Mouse (Mus musculus) naive thymus-derived CD4-positive, alpha-beta T cell, adult 2 months (primary cell): ENCODE data around the gene Ap2m1.
A peak's percentile ranks its signal among the peaks of the same experiment; 100 is the strongest.

Experiments used
- DNase-seq: peaks from one replicate; pipeline ENCODE4 v3.0.0-alpha.2; 2011; ENCODE audit warnings: low read depth

The Ap2m1 gene

DNA sequence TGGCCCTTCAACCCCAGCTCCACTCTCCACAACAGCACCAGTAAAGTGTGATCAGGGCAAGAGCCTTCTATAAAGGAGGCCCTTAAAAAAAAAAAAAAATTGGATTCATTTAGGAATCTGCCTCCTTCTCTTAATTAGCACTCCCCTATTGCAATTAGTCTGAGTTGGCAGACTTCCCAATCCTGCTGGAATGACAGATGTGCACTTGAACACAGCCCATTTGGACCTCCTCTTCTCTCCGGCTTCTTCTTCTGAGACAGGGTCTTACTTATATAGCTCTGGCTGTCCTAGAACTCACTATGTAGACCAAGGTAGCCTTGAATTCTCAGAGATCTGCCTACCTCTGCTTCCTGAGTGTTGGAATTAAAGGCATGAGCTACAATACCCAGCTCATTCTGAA is 5.9 kb upstream of the Ap2m1 start:
- no peak for DNase-seq

DNA sequence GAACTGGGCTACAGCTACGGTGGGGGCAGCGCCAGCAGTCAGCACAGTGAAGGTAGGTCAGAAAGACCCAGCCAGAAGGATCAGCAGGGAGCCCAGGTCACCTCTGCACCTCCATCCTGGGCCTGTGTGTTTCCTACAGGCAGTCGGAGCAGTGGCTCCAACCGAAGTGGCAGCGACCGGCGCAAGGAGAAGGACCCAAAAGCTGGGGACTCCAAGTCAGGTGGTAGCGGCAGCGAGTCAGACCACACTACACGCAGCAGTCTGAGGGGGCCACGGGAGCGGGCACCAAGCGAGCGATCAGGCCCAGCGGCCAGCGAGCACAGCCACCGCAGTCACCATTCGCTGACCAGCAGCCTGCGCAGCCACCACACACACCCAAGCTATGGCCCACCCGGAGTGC is 4.3 kb upstream of the Ap2m1 start:
- DNase-seq: no peak

DNA sequence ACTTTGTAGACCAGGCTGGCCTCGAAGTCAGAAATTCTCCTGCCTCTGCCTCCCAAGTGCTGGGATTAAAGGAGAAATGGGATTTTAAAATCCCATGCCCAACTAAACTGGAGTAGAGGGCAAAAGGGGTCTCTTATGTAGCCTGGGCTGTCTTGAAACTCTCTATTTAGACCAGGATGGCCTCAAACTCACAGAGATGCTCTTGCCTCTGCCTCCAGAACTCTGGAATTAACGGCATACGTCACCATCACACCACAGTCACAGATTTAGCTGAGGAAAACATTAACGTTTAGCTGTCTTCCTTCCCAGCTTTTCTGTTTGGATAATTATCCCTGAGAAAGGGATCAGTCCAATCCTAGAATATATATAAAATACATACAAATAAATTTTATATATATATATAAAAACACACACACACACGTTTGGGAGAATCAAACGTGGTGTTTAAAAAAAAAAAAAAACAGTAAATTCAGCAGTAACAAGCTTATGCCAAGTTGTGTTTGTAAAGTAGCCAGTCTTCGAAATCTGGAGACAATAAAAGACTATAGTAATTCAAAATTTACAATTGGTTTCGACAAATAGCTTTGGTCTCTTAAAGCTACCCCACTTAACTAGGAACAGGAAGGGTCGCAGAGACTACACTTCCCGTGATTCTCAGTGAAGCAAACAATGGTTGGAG is 522 bp upstream of the Ap2m1 start:
- DNase-seq: no peak

DNA sequence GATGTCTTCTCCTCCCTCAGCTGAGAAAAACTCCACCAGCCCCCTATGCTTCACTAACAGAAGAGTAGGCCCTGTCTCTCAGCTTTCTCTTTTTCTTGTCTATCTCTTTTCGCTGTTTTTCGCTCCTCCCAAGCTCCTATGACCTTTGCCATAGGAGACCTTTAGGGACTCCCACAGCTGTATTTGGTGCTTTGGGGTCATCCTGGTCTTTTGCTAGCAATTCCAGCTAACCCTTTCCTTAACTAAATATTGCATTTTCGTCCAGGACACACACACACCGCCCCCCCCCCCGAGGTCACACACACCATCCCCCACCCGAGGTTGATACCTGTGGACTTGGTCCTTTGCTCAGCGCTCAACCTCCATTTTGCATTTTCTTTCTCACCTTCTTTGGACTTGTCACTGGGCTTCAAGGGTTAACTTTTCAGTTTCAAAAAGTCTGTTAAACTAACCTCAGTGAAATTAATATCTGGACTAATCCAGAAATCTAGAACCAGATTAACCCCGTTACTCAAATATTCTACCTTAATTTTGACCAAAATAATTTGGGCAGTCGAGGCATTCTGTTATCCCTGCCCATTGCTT is 895 bp downstream of the Ap2m1 start:
- DNase-seq: no peak

DNA sequence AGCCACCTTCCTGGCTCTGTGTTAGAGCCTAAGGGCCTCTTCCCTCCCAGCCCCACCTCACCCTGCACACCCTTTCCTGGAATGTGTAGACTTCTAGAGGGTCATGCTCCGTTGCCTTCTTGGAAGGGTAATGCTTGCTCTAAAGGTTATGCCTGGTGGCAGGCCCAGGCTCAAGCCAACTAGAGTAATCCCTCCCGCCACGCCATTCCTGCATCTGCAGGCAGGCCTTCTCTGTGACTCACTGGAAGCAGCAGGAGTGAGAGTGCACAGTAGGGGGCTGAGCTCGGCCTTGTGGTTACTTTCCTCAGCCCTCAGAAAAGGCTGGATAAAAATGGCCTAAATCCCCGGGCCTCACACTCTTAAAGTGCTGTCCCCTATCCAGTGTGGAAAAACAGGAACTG is 1.8 kb downstream of the Ap2m1 start:
- no peak for DNase-seq

DNA sequence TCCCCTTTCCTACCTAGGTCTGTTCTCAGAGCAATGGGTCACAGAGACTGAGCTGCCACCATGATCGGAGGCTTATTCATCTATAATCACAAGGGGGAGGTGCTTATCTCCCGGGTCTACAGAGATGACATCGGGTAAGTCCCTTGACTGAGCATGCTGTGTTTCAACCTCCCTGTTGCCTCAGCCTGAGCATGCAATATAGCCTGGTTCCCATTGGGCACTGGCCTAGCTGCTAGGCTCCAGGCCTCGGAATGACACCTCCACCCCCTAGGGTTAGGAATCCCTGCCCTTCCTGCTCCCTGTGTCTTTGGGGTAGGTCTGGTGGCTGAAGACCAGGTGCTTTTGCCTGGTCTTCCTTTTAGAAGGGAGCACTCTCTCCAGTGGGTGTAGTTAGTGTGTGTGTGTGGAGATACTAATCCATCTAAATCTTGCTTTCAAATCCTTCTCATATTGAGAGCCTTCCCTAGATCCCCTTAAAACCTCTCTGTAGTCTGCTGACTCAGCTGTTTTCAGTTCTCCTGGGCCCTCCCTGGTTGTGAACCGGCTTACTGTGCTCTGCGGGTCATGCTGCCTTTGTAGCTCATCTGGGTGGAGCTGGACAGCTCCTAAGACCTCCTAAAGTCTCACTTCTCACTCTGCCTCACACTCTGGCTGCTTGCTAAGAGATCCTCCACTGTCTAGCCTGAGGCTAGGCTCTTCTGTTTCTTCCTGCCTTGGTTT is 2.5 kb downstream of the Ap2m1 start:
- no peak for DNase-seq

DNA sequence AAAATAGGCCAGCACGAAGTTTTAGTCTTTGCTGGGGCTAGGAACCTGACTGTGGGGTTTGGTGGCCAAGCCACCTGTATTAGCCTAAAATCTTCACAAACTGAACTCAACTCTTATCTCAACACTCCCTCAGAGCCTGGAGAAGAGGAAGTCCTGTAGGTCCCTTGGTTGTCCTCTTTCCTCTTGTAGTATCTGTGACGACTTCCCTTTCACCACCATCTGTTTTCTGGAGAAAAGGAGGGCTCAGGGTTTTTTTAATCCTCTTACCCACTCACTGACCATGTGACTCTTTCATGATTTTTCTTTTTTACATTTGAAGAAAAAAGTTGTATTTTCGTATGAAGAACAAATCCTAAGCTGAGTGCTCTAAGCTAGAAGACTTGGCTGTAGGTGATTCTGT is 4.4 kb downstream of the Ap2m1 start:
- DNase-seq: no peak

DNA sequence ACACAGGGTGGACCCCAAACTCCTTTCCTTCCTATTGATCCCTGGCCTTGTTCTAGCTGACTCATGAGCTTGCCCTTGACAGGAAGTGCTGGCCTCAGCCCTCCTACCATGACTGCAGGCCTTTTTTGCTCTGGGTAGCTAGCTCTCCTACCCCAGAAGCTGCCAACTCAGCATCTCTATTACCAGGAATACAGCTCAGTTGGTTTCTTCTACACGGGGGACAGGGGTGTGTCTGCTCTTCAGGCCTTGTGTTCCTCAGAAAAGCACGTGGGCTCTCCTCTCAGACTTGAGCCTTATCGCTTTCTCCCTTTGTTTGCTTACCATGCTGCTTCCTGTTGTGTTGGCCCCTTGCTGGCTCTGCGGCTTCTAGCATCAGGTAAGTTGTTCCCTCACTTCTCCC is 5.2 kb downstream of the Ap2m1 start:
- no peak for DNase-seq

DNA sequence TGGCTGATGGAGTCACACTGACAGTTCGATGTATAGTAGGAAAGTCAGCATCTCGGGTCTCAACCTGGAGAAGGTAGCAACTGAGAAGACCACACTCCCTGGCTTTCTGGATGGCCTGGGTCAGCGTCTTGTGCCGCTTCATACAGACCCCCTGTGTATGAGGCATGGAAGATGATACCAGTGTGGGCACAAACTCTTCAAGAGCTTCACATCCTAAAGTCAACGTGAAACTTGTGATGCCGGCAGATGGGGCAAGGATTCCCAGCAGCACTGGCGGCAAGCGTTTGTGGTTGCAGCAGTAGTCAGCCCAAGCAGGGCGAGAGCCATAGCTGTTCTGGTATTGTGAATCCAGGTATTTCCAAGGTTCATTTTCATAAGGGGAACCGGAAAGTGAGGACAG is 10.4 kb downstream of the Ap2m1 start:
- DNase-seq: no peak

DNA sequence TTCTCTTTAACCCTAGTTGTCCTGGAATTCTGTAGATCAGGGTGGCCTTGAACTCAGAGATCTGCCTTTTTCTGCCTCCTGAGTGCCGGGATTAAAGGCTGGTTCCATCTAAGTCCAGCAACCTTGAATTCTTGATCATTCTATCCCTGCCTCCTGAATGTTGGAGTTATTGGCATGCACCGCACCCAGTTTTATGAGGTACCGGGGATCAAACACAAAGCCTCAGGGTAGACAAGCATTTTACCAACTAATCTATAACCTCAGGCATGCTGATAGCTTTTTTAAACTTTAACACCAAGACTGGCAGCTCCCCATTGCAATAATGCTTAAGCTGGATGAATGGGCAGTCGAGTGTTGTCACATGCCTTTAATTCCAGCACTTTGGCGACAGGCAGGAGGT is 12.1 kb downstream of the Ap2m1 start:
- DNase-seq: peak; percentile 19

DNA sequence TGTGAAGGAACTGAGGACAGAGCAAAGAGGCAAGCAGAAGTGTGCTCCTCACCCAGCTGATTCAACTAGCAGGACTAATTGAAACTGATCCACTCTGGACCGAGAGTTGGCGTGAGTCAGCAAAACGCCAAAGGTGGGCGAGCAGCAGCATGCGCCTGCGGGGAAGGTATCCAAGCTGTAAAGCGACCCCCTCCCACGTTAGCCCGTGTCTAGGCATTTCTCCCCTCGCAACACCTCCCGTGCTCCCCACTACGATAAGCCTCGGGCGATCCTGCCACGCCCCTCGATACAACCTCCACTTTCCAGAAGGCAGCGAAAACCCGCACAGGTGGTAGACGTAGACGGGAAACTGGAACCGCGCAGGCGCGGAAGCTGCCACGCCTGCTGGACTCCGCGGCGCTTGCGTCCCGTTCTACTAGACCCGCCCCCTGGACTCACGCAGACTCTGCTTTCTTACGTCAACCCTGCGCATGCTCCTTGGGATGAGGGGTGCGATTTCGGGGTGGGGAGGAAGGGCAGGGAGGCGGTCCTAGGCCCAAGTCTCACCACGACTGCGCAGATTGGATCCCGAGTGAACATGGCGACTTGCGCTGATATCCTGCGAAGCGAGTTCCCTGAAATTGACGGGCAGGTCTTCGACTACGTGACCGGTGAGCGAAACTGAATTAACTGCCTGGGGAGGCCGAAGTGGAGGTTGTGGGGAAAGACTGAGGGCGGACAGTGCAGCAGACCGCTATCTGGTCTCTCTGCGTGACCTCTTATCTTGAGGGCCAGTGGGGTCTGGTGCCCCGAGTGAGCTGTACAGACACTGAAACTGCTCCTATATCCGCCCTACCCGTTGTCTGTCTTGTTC is 13.0 kb downstream of the Ap2m1 start, which contains the start of gene Abcf3:
Abcf3 (plus strand) TSS at position 482 of the 853 bp plus-strand sequence.
- peak; percentile 100 for DNase-seq

DNA sequence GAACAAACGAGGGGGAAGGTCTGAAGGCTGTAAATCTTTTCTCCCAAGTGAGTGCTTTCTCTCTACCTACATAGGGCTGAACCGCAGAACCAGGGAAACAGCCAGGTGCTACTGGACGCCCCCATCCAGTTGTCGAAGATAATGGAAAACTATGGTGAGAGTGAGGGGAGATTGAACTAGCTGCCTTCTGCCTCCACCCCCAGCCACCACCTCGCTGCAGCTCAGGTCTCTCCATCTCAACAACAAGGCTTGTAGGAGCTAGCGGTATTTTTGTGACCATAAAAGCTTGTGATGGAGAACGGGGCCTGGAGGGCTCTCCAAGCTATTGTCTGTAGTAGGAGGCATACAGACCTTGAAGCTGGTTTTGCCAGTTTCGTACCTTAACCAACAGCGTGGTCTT is 13.9 kb downstream of the Ap2m1 start:
- DNase-seq: no peak

DNA sequence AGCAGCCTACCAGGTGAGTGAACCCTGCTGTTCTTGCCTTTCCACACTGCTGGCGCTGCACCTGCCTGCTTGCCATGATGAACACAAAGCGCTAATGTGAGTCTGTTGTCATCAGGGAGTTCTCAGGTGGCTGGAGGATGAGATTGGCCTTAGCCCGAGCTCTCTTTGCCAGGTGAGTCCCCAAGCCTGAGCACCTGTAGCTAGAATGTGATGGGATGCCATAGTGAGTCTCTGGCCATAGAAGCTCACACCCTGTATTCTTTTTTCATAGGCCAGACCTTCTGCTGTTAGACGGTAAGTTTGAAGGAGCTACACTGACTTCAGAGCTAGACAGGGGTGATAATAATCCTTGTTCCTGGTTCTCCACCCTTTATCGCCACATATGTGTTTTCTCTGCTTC is 16.4 kb downstream of the Ap2m1 start:
- DNase-seq: no peak

DNA sequence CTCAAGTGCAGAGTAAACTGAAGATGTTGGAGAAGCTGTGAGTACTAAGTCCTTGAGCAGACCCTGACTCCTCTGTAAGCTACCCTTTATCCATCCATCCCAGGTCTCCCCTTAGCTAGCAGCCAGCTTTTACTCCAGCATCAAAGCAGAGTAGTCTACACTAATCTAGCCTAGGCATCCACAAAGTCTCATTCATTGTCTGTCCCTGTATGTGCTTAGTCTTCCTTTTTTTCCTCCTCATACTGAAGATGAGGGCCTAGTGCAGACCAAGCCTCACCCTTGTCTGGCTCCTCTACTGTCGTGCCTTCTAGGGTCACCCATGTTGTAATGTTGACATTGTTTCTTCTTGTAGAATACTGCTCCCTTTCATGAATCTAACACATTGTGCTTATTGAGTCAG is 17.3 kb downstream of the Ap2m1 start:
- DNase-seq: no peak

DNA sequence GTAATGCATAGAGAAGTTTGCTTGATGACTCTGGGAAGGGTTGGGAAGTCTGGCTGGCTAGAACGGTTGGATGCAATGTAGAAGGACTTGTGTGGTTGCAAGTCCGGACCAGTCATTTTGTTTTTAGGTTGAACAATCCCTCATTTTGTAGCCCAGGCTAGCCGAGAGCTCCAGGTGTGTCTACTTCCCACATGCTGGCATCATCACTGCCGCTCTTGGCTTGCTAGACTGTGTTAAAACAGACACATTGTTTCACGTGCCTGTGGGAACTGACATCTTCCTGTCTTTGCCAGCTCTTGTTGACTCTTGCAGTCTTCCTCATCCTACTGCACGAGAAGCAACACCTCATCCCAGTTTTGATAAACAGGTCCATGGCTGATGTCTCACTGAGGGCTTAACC is 19.7 kb downstream of the Ap2m1 start:
- no peak for DNase-seq

DNA sequence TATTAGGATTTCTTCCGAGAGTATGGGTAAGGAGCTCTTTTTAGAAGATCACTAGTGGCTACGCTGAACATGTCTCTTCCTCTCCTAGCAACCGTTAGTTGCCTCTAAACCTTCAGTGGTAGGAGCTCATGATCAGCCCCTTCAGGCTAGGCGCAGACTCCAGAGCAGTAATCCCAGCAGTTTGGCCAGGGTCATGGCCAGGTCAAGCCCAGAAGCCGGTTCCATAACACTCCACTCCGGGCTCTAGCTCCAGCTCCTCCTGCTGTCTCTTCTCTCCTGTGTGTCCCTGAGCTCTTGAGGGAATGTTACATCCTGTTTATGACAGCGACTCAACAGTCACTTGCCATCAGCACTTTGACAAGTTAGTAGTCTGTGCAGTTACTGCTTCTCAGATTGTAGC is 22.1 kb downstream of the Ap2m1 start:
- no peak for DNase-seq

DNA sequence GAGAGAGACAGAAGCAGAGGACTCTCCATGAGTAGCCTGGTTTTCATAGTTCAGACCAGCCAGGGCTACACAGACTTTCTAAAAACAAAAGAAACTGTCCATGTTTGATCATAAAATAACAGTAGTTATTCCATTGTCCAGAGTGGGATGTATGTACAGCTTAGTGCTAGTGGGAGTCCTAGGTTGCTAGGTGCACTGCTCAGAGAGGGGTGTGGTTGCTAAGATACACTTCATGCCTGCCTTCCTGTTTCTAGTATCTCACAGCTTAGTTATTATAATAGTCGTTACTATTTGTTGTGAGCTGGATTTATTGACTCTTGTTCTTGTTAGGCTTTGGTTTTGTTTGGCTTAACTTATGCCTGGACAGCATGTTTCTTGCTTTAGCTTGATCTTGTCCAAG is 29.8 kb downstream of the Ap2m1 start:
- no peak for DNase-seq

DNA sequence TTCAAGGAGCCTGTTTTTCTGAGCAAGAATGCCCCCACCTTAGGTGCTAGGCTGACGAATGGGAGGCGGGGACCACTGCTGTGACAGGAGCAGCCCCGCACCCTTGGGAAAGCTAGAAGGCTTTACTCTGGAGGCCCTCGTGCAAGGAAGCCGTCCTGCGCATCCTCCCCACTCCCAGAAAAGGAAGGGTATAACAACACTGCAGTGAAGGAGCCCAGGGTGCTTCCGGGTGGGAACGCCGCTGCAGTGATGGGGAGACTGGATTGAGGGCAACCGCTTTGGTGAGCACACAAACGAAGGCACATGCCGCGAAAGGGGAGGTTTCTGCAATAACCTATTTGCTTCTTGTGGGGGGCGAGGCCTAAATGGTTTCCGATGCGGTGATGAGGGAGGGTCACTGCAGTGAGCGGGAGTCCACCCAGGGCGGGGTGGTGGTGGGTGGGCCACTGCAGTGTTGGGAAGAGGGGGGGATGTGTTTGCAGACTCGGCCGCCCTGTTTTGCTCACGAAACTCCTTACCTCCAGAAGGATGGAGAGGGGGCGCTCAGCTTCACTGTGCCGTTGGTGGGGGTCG is 54.2 kb downstream of the Ap2m1 start, which contains the start of gene Vwa5b2:
Vwa5b2 (plus strand) TSS at position 106 of the 573 bp plus-strand sequence.
- DNase-seq: no peak

DNA sequence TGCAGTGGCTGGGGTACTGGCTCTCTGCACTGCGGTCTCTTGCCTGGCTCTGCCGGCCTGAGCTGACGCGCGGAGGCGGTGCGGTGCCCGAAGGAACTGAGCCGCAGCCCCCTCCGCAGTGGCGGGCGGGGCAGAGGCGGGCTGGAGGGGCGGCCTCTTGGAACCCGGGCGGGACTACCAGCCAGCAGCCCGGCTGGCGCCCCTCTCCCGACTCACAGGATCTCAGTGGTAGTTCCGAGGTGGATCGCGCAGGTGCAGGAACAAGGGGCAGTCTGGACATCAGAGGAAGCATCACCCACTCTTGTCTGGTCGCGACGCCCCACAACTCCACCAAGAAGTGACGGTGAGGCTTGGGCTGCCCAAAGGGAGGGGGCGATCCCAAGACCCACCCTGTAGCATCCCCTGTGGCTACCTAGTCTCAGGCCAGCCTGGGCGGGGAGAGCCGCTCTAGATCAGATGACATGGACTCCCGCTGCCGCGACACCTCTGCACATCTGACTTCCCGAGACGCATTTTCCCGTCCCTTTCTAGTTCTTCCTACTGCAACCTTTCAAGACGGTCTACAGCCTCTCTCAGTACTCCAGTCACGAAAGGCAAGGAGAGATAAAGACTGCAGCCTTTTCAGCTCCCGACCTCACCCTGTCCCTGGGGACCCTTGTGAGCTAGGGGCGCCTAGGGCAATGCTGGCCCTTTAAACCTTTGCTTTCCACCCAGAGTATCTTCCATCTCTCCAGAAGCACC is 54.8 kb downstream of the Ap2m1 start:
- DNase-seq: no peak

DNA sequence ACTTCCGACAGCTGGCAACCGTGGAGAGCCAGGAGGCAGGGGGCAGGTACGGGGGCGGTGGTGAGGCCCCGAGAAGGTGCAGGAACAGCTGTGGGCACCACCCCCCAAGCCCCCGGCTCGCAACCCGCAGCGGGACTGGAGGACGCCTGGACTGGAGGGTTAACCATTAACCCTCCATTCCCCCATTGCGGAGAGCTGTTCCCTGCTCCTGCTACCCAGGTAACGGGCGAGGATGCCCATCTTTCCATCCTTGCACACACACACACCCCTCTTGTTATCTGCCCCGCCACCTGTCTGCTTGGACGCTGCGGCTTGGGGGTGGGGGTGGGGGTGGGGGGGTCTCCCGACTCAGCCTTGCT is 55.4 kb downstream of the Ap2m1 start:
- no peak for DNase-seq

DNA sequence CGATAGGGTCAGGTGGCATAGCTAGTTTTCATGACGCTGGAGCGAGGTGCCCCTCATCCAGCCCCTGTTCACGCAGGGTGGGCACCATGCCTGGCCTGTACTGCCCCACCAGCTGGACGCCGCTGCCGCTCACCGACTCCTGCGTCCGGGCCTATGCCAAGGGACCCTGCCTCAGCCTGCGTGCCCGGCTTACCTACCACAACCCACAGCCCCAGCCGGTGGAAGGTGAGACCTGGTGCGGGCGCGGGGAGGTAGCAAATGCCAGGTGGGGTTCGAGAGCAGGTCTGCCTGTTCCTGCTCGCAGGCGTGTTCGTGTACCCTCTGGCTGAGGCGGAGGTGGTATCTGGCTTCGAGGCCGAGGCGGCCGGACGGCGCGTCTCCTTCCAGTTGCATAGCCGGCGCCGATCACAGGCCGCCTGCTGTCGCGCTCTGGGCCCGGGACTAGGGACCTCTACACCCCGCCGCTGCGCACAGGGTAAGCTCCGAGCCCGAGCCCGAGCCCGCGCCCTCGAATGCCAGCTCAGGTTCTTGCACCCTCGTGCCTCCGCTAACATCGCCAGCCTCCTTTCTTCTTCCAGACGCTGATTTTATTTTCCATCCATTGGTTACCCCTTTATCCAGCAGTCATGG is 55.9 kb downstream of the Ap2m1 start:
- DNase-seq: no peak
